Mouse (Mus musculus): ENCODE measurements at regions not wholly inside any gene's neighbourhood (a gene's known extent, or its start where the extent isn't known, plus 50 kb on each side); places are given as distances from the start of the nearest gene placed in this dataset.
"Not testable (repeated sequence)": the region's sequence is repeated elsewhere in the genome, so short reads cannot be mapped to it uniquely, and the experiment has no call there.

DNA sequence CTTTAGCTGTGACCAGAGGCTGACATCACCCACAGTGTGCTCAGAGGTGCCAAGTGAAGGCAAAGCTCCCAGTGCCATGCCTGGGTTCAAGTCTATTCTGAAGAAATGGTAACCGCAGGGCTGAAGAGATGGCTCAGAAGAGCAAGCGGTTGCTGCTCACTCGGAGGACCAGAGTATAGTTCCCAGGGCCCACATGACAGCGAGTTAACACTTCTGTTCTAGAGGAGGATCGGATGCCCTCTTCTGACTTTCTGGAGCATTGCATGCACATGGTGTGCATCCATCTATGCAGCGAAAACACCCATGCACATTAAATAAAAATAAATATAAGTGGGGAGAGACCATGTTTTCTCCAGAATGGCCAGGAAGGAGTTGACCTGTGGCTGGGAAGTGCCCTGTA lies 209.5 kb downstream of the Sorl1 start:
- no peak for ATAC-seq

- no peak for ATAC-seq
Measured at GRCm38 (mm10) chr9:41913911-41914310, 210.2 kb downstream of the Sorl1 start.

DNA sequence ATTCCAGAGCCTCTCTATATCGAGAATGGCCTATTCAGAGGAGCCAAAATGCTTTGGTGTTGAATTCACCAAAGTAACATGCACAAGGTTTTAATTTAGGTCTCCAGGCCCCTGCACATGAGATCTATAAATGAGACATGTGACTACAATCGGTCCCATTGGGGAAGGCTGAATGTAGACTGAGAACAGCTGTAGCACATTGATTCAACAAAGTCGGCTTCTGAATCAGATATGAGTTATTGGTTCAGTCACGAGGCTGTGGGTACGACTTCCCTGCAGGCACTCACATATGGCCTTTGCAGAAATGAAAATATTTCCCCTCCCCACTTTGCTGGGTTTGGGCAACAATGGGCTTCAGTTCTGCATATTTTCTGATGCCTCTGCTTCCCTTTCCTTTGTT lies 211.6 kb downstream of the Sorl1 start:
- ATAC-seq, result no peak

DNA sequence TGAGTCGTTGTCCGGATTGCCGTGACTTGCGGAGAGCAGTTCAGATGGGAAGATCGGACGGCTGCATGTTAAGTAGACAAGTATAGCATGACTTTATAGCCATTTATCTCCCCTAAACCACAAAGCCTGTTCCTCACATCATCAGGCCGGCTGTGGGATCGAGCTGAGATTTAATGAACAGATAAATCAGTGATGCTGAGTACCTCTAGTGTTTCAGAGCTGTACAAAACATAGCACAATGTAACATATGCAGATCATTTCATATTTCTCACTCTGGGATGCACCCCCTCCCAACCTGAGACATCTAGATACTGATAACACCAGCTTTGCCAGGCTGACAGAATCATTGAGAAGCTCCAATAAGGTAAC lies 223.5 kb downstream of the Sorl1 start:
- no peak for ATAC-seq

- no peak for ATAC-seq
Measured at GRCm38 (mm10) chr9:41899766-41900605, 224.1 kb downstream of the Sorl1 start.

DNA sequence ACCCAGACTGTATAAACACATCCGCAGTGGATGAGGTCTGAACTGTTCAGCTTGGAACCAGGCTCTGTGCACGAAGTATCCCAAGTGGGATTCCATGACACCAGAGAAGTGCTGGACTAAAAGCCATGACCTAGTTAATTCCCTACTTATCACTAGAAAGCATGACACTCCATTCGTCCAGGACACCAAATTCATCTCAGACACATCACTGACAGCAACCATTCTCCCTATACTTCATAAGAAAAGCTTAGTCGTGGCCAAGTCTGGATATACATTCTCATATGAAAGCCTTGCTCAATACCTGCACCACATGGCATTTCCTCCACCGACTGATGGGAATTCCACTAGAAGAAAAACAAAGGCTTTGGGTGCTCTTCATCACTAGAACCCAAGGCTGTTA lies 229.0 kb downstream of the Sorl1 start:
- no peak for ATAC-seq

DNA sequence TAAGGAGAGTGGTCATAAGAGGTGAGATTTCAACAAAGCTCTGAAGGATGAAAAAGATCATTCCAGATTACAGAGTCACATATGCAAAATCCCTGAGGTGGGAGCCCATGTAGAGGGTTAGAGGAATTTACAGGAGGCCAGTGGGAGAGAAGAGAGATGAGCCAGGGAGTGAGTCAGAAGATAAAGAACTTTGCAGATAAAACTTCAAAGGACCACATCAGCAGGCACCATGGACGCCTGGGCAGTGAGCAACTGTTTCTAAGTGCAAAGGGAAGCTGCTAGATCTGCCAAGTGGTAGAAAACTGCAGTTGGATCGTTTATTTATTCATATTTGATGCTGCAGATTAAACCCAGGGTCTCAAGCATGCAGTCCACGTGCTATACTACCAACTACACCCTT lies 231.3 kb downstream of the Sorl1 start:
- no peak for ATAC-seq

DNA sequence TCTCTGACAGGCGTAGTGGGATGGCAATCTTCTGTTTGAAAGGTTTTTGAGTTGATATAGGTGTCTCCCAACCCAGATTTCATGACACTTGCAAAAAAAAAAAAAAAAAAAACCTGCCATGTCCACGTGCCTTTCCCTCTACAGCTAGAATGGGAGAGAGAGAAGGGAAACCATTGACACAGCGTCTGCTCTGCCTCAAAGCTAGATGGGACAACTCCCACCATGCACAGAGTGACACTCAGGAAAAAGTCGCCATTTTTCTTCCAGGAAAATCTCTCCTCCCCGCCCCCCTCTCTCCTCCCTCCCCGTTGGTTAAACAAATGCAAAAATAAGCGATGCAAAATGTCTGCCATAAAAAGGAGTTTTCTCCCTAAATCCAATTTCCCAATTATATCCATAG lies 232.9 kb downstream of the Sorl1 start:
- no peak for ATAC-seq

- ATAC-seq, result no peak
Measured at GRCm38 (mm10) chr9:41890273-41891141, 233.6 kb downstream of the Sorl1 start.

GRCm38 (mm10) chr9:41889568-41890272 lies 234.4 kb downstream of the Sorl1 start:
- ATAC-seq, result no peak

DNA sequence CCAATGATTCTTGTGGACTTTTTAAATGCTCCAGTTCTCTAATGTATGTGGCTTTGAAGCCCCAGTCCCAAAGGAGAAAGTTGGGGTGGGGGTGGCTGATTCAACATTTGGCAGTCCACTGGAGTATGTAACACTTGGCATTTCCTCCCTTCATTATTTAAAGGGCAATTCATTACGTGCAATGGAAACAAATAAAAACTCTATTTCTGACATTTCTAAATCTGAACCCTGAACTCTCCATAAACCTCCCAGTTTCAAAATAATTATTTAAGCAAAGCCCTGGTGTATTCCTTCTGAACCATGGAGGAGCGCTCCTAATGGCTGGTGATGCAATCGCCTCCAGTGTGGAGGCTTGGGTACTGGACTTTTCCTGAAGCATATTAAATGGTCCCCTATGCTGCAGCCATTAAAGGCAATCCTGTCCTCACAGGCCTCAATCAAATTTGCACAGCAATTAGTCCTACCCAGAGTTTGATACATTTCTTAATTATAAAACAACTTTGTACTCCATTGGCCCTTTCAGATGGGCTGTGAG lies 235.4 kb downstream of the Sorl1 start:
- no peak for ATAC-seq

DNA sequence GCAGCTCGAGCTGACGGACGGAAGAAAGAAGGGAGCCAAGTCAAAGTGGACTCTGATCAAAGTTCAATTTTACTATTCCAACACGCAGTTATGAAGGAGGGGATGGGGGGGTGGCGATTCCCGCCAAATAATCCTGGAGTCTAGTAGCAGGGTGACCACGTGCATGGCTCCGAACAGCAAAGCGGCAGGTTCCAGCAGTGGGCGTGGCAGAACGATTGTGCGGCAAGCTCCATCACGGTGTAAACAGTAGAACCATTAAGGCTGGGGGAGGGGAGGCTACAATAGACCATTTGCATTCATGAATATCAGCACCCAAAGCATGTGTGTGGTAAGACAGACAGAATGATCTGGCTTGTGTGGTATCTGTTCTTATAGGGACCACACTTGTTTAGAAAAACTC lies 237.6 kb downstream of the Sorl1 start:
- ATAC-seq, result not testable (repeated sequence)

- no peak for ATAC-seq
Measured at GRCm38 (mm10) chr9:41880457-41880856, 243.6 kb downstream of the Sorl1 start.

GRCm38 (mm10) chr9:41879080-41879479 lies 245.0 kb downstream of the Sorl1 start:
- no peak for ATAC-seq

DNA sequence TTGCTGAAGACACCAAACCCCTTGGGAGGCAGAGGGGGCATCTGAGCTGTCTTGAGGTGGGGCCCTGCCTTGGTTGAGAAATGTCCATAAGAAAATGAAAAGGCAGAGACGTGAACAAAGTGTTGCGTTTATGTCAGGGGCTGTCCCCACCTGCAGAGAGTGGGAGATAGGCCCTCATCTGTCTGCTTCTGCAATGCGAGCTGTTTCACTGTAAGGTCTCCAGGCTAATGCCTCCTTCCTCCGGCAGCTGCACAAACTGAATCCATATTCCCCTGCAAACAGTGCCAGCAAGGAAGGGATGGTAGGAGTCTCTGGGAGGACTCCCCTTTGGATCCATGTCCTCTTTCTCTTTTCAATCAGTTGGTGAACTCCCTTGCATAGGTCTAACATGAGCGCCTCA lies 263.0 kb downstream of the Sorl1 start:
- ATAC-seq, result no peak

DNA sequence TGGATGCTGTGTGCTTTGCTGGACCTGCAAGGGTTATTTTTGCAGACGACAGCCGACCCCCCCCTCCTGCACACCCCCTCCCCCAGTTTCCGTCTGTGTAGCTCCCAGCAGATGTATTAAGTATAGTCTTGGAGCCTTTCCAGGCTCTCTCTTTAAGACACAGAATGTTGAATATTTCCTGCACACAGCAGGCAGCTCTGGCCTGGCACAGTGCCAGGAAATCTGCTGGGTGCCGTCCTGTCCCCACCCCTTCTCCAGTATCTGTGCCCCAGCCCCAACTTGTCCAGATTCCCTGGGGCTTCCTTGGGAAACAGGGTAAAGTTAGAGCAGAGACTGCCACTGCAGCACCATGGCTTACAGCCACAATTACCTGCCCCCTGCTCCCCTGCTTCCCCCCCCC lies 263.4 kb downstream of the Sorl1 start:
- no peak for ATAC-seq

DNA sequence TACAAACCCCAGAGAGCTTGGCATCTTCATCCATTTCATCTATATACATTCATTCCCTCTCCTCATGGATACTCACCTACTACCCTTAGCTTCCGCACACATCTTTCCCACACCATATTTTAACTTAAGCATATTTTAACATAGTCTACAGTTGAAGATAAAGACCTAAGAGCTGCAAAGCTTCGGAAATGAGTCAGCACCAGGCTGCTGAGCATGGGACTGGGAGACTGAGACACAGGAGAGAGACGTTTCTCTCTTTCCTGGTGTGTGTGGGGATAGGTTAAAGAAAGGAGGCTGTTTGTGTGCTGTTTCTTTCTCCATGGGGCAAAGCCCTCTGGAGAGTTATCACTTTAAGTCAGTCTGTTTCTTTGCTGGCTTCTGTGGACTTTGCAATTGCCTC lies 264.3 kb downstream of the Sorl1 start:
- no peak for ATAC-seq

- ATAC-seq, result no peak
Measured at GRCm38 (mm10) chr9:41852099-41852498, 272.0 kb downstream of the Sorl1 start.

DNA sequence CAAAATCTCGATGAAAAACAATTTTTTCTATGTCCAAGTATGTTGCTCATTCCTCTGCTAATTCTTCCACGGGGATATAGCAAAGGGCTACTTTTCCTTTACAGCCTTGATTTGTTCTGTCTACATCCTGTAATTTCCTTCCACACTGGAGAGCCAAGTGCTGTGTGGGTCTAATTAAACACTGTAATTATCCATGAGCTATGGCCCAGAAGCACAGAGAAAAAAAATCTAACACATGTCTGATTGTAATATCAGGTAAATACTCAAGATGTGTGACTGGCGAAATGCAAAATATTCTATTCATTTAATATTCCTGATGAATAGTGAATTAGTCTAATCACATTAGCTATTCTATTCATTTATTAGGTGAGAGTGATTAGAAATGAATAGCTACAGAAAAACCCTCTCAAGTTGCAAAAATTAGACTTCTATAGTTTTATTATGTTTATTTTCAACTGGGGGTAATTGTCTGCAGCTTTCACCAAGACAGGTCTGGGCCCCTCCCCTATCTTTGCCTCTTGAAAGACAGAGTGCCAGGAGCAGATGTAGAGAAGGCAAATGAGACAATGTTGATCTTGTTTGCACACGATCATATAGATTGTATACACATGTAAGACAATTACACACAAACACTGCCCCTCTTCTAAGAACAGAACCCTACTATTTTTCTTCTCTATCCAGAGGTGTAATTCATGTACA lies 274.3 kb downstream of the Sorl1 start:
- no peak for ATAC-seq

DNA sequence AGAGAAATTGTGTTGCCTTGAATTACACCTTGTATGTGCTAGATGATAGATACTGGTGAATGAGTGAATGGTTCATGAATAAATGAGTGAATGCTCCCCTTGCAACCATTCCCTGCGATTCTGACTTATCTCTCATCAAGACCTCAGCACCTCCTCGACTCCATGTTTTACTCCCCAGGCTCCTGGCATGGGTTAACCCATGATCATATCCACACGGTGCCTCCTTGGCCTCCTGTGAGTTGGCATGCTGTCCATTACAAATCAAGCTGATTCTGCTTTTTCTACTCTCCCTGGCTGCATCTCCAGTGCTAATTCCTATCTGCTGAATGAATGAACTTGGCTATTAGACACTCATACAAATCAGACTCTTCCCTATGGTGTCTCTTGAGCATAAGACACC lies 279.5 kb downstream of the Sorl1 start:
- no peak for ATAC-seq

DNA sequence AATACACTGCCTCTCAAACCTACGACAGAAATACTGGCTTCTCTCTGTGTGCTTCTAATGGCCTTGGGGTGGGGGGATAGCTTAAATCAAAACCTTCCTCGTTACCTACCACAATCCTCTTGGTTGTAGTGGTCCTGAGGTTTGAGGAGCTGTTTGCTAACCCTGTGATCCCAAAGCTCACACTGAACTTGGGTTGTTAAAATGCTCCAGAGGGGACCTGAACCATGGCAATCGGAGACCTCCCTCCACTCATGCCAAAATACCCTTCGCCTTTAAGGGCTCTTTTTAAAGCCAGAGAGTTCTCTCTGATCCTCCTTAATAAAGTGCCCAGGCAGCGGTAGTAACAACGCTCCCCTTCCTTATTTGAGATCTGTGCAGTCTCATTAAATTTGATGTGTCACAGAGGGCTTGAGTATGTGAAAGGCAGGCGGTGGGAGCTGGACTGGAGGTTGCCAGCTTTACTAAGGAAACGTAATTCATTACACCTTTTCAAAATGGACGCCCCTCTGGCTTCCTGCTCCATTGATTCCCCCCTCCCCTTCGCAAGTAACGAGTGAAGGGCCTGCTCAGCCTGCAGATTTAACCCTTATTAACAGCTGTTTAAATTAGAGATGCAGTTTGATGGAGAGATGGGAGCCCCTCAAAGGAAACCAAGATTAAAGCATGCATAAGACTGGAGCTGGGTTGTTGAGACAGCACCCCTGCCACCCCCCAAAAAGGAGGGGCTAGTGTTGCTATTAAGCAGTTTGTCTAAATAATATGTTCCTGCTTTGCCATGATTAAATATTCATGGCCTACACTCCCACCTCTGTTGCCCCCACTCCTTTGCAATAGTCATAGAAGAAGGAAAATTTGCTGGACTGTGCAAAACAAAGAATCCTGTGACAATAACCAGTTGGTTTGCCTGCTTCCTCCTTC lies 289.4 kb downstream of the Sorl1 start:
- ATAC-seq, result no peak
